Mouse (Mus musculus): ENCODE measurements around the gene Adad2. TPM values are rescaled to one million over a fixed set of nuclear protein-coding genes. Genes with fewer than 3 reads are reported as not detected.

Gene Adad2
- polyA plus RNA-seq, 1 experiment from 2014 or later, result 0.18 TPM

GRCm38 (mm10) chr8:119646197-119646596 lies 33.6 kb downstream of the Adad2 start:
- 77% methylated on average over 3 of the region's 3 CpGs for WGBS
- H3K4me3 ChIP-seq, result no peak overlapping the region
- no peak for ATAC-seq (ENCODE audit: low FRiP score)
- H3K36me3 ChIP-seq, result no peaks in the 10 kb centered on the region
- H3K4me2 ChIP-seq (replicated peaks), result no peak overlapping the region
- H3K9ac ChIP-seq, result no peak overlapping the region
- H3K27ac ChIP-seq, result no peak overlapping the region
- peaks cover 7% of the 10 kb centered on the region; the same call in 1 of the 2 replicates for H3K4me1 ChIP-seq
- H3K27me3 ChIP-seq, result no peaks in the 10 kb centered on the region
- H3K9me3 ChIP-seq (replicated peaks), result no peaks in the 10 kb centered on the region

- 85% methylated on average over 7 of the region's 7 CpGs for WGBS
- no peak overlapping the region for H3K4me2 ChIP-seq (replicated peaks)
- ATAC-seq (ENCODE audit: low FRiP score), result no peak
- no peaks in the 10 kb centered on the region for H3K9me3 ChIP-seq (replicated peaks)
- H3K9ac ChIP-seq, result no peak overlapping the region
- no peak overlapping the region for H3K27ac ChIP-seq
- no peaks in the 10 kb centered on the region for H3K36me3 ChIP-seq
- H3K4me1 ChIP-seq, result peaks cover 7% of the 10 kb centered on the region; the same call in 1 of the 2 replicates
- H3K4me3 ChIP-seq, result no peak overlapping the region
- H3K27me3 ChIP-seq, result no peaks in the 10 kb centered on the region
These were observed 34.3 kb downstream of the Adad2 start for GRCm38 (mm10) chr8:119646846-119647245.

GRCm38 (mm10) chr8:119651324-119651723 lies 38.8 kb downstream of the Adad2 start:
- Histone ChIP-seq H3K27me3 (no peaks in the 10 kb centered on the region), H3K9ac (no peak overlapping the region), H3K27ac (no peak overlapping the region), H3K4me2 (replicated peaks) (no peak overlapping the region), H3K36me3 (no peaks in the 10 kb centered on the region), H3K9me3 (replicated peaks) (no peaks in the 10 kb centered on the region), H3K4me3 (no peak overlapping the region), H3K4me1 (peaks cover 4% of the 10 kb centered on the region; the same call in 1 of the 2 replicates)
- WGBS, result 68% methylated on average over 2 of the region's 2 CpGs
- no peak for ATAC-seq (ENCODE audit: low FRiP score)

- 63% methylated on average over 5 of the region's 5 CpGs for WGBS
- H3K36me3 ChIP-seq, result no peaks in the 10 kb centered on the region
- no peak overlapping the region for H3K27ac ChIP-seq
- no peak overlapping the region for H3K4me2 ChIP-seq (replicated peaks)
- no peaks in the 10 kb centered on the region for H3K27me3 ChIP-seq
- ATAC-seq (ENCODE audit: low FRiP score), result no peak
- peaks cover 14% of the 10 kb centered on the region for H3K4me1 ChIP-seq
- H3K9me3 ChIP-seq (replicated peaks), result 0 out of 2 replicates have a peak, but pooled peaks cover 5% of the 10 kb centered on the region
- H3K9ac ChIP-seq, result no peak overlapping the region
- H3K4me3 ChIP-seq, result no peak overlapping the region
These were observed 44.3 kb downstream of the Adad2 start for GRCm38 (mm10) chr8:119656709-119657464.

- H3K4me2 ChIP-seq (replicated peaks), result no peak overlapping the region
- H3K9ac ChIP-seq, result peak overlapping the region; percentile 29; the same call in 1 of the 2 replicates
- peaks cover 9% of the 10 kb centered on the region for H3K4me1 ChIP-seq
- H3K27me3 ChIP-seq, result no peaks in the 10 kb centered on the region
- no peak overlapping the region for H3K4me3 ChIP-seq
- no peak overlapping the region for H3K27ac ChIP-seq
- H3K36me3 ChIP-seq, result no peaks in the 10 kb centered on the region
- H3K9me3 ChIP-seq (replicated peaks), result 0 out of 2 replicates have a peak, but pooled peaks cover 5% of the 10 kb centered on the region
- 0 out of 2 replicates have a peak, but pooled peaks have one; percentile 22 for ATAC-seq (ENCODE audit: low FRiP score)
- 4% methylated on average over 9 of the region's 9 CpGs for WGBS
These were observed 48.5 kb downstream of the Adad2 start for GRCm38 (mm10) chr8:119661081-119661480.

GRCm38 (mm10) chr8:119661892-119662291 lies 49.3 kb downstream of the Adad2 start:
- H3K9ac ChIP-seq, result no peak overlapping the region
- no peak overlapping the region for H3K27ac ChIP-seq
- H3K4me2 ChIP-seq (replicated peaks), result no peak overlapping the region
- H3K9me3 ChIP-seq (replicated peaks), result 0 out of 2 replicates have a peak, but pooled peaks cover 5% of the 10 kb centered on the region
- WGBS, result 66% methylated on average over 6 of the region's 6 CpGs
- no peaks in the 10 kb centered on the region for H3K36me3 ChIP-seq
- no peaks in the 10 kb centered on the region for H3K27me3 ChIP-seq
- peaks cover 9% of the 10 kb centered on the region for H3K4me1 ChIP-seq
- H3K4me3 ChIP-seq, result no peak overlapping the region
- no peak for ATAC-seq (ENCODE audit: low FRiP score)

GRCm38 (mm10) chr8:119663440-119663839 lies 50.9 kb downstream of the Adad2 start:
- ATAC-seq (ENCODE audit: low FRiP score), result no peak
- no peaks in the 10 kb centered on the region for H3K9me3 ChIP-seq (replicated peaks)
- no peak overlapping the region for H3K9ac ChIP-seq
- no peaks in the 10 kb centered on the region for H3K27me3 ChIP-seq
- peaks cover 9% of the 10 kb centered on the region for H3K4me1 ChIP-seq
- 48% methylated on average over 11 of the region's 11 CpGs for WGBS
- no peak overlapping the region for H3K27ac ChIP-seq
- H3K4me2 ChIP-seq (replicated peaks), result no peak overlapping the region
- no peak overlapping the region for H3K4me3 ChIP-seq
- no peaks in the 10 kb centered on the region for H3K36me3 ChIP-seq

- no peak overlapping the region for H3K27ac ChIP-seq
- 75% methylated on average over 6 of the region's 6 CpGs for WGBS
- H3K4me3 ChIP-seq, result no peak overlapping the region
- no peaks in the 10 kb centered on the region for H3K27me3 ChIP-seq
- ATAC-seq (ENCODE audit: low FRiP score), result no peak
- no peak overlapping the region for H3K4me2 ChIP-seq (replicated peaks)
- no peaks in the 10 kb centered on the region for H3K36me3 ChIP-seq
- no peak overlapping the region for H3K9ac ChIP-seq
- no peaks in the 10 kb centered on the region for H3K9me3 ChIP-seq (replicated peaks)
- peaks cover 9% of the 10 kb centered on the region for H3K4me1 ChIP-seq
These were observed 52.7 kb downstream of the Adad2 start for GRCm38 (mm10) chr8:119665270-119665669.

Other genes starting within 250 kb of the Adad2 start
- gene Mlycd, start 217.9 kb upstream of the Adad2 start, polyA plus RNA-seq (2016; fragmentation: Nextera tagmentation; extraction: Ambion mirVana), result 15.2 and 16.7 TPM in 2 replicates
- 0.12 and 0.14 TPM in 2 replicates for gene Osgin1, start 178.6 kb upstream of the Adad2 start, polyA plus RNA-seq (2016; fragmentation: Nextera tagmentation; extraction: Ambion mirVana)
- 18.3 and 23.7 TPM in 2 replicates for gene Necab2, start 166.0 kb upstream of the Adad2 start, polyA plus RNA-seq (2016; fragmentation: Nextera tagmentation; extraction: Ambion mirVana)
- 0.08 and 0.12 TPM in 2 replicates for gene Slc38a8, start 111.0 kb upstream of the Adad2 start, polyA plus RNA-seq (2016; fragmentation: Nextera tagmentation; extraction: Ambion mirVana)
- 103 and 110 TPM in 2 replicates for gene Mbtps1, start 54.0 kb upstream of the Adad2 start, polyA plus RNA-seq (2016; fragmentation: Nextera tagmentation; extraction: Ambion mirVana)
- gene Hsdl1, start 37.6 kb upstream of the Adad2 start, polyA plus RNA-seq (2016; fragmentation: Nextera tagmentation; extraction: Ambion mirVana), result 85.3 and 91.1 TPM in 2 replicates
- gene Dnaaf1, start 37.5 kb upstream of the Adad2 start, polyA plus RNA-seq (2016; fragmentation: Nextera tagmentation; extraction: Ambion mirVana), result 0.61 TPM in 2 replicates
- 13.2 and 14.9 TPM in 2 replicates for gene Taf1c, start 7.5 kb upstream of the Adad2 start, polyA plus RNA-seq (2016; fragmentation: Nextera tagmentation; extraction: Ambion mirVana)
- gene Kcng4, start 22.9 kb downstream of the Adad2 start, polyA plus RNA-seq (2016; fragmentation: Nextera tagmentation; extraction: Ambion mirVana), result 0.22 TPM in 1 of 2 replicates, not detected in the other
- gene Wfdc1, start 53.6 kb downstream of the Adad2 start, polyA plus RNA-seq (2016; fragmentation: Nextera tagmentation; extraction: Ambion mirVana), result 1.8 and 2.5 TPM in 2 replicates
- 0.77 and 0.88 TPM in 2 replicates for gene Atp2c2, start 87.3 kb downstream of the Adad2 start, polyA plus RNA-seq (2016; fragmentation: Nextera tagmentation; extraction: Ambion mirVana)
- 11.9 and 12.2 TPM in 2 replicates for gene Tldc1, start 165.7 kb downstream of the Adad2 start, polyA plus RNA-seq (2016; fragmentation: Nextera tagmentation; extraction: Ambion mirVana)
- gene Cotl1, start 227.8 kb downstream of the Adad2 start, polyA plus RNA-seq (2016; fragmentation: Nextera tagmentation; extraction: Ambion mirVana), result 115 and 142 TPM in 2 replicates
- 12.2 and 12.8 TPM in 2 replicates for gene Klhl36, start 249.5 kb downstream of the Adad2 start, polyA plus RNA-seq (2016; fragmentation: Nextera tagmentation; extraction: Ambion mirVana)

All from hindbrain, embryonic 12.5 days (tissue).